Mouse (Mus musculus): ENCODE measurements around the gene Il4i1.

DNA sequence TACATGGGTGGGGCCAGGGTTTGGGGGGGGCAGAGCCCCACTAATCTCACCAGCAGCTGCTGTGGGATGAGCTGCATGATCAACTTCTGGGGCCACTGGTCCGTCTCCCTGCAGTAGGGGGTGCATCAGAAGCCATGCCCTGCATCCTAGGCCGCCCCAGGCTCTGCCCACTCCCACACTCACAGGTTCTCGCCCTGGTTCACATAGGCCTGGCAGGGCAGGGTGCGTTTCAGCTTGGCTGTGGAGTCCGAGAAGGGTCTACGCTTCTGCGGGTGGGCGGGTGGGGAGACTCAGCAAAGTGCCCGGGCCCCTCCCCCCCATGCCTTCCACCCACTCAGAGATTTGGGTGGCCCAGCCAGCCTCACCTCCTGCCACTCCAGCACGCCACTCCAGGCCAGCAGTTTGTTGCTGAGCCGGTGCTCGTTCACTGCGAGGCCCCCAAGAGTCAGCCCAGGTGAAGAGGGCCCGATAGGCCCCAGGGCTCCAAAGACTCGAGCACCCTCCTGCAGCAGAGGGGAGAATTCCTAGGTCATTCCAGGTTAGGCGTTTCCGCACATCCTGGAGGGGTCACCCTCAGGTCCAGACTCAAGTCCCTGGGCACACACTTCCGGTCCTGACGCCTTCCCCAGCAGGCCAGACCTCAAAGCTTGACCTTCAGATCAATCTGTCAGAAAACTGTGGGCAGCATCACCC is 51.0 kb downstream of the Il4i1 start:
- TF ChIP-seq CTCF (IDR thresholded peaks at IDR 0.05; ENCODE audit: borderline replicate concordance, control insufficient read depth, extremely low read depth, insufficient read depth, low read length, poor library complexity) (no peak), POLR2A (IDR thresholded peaks at IDR 0.05; ENCODE audit: control insufficient read depth, extremely low read depth, insufficient read depth, low read length, poor library complexity) (no peak)
